Mouse (Mus musculus) heart, embryonic 14.5 days (tissue): Measurements from ENCODE around the gene Plac1. TPM values are rescaled to one million over a fixed set of nuclear protein-coding genes. Genes with fewer than 3 reads are reported as not detected.
"Not testable (repeated sequence)": the region's sequence is repeated elsewhere in the genome, so short reads cannot be mapped to it uniquely, and the experiment has no call there.

Experiments used
- ATAC-seq: fragments of 200-750 bp; cut with Nextera tagmentation; 2 replicates; pipeline ENCODE4 v1.8.0; 2017; ENCODE audit warnings: low read depth, moderate TSS enrichment; ENCODE audit not compliant: insufficient number of reproducible peaks, insufficient read depth, low FRiP score
- H3K27ac ChIP-seq, 2 experiments: fragments of 200-500 bp in 1 of 2; fragments of 300-500 bp in 1 of 2; sonication (generic) in 1 of 2; replicated peaks in 1 of 2; 2 replicates each; pipeline ENCODE4 v1.5.1; 2012 to 2014; ENCODE audit warnings: low read depth in 2 of 2, low read length in 2 of 2, control low read depth in 1 of 2, mild to moderate bottlenecking in 1 of 2, mixed read lengths in 1 of 2; ENCODE audit not compliant: control insufficient read depth in 1 of 2, insufficient read depth in 1 of 2
- H3K27me3 ChIP-seq: fragments of 300-500 bp; sonication (generic); 2 replicates; pipeline ENCODE4 v1.6.1; 2014; ENCODE audit warnings: mild to moderate bottlenecking, low read length, control low read depth; ENCODE audit not compliant: control insufficient read depth, insufficient read depth
- H3K36me3 ChIP-seq: fragments of 300-500 bp; sonication (generic); 2 replicates; pipeline ENCODE4 v1.6.1; 2014; ENCODE audit warnings: mild to moderate bottlenecking, control low read depth, low read length, mixed read lengths; ENCODE audit not compliant: control insufficient read depth, insufficient read depth
- H3K4me1 ChIP-seq, 2 experiments: fragments of 200-500 bp in 1 of 2; fragments of 300-500 bp in 1 of 2; sonication (generic) in 1 of 2; 2 replicates each; pipeline ENCODE4 v1.6.1; 2012 to 2014; ENCODE audit warnings: low read length in 2 of 2, control low read depth in 1 of 2, mixed read lengths in 1 of 2; ENCODE audit not compliant: control insufficient read depth in 2 of 2, insufficient read depth in 2 of 2
- H3K4me2 ChIP-seq: fragments of 300-500 bp; sonication (generic); 2 replicates; pipeline ENCODE4 v1.6.1; 2014; ENCODE audit warnings: mild to moderate bottlenecking, low read length
- H3K4me3 ChIP-seq, 2 experiments: fragments of 200-500 bp in 1 of 2; fragments of 300-500 bp in 1 of 2; sonication (generic) in 1 of 2; 2 replicates each; pipeline ENCODE4 v1.5.1; 2012 to 2014; ENCODE audit warnings: low read length in 2 of 2, mild to moderate bottlenecking in 2 of 2, control low read depth in 1 of 2, low read depth in 1 of 2, moderate library complexity in 1 of 2; ENCODE audit not compliant: control insufficient read depth in 1 of 2, insufficient read depth in 1 of 2
- H3K9ac ChIP-seq: fragments of 300-500 bp; sonication (generic); 2 replicates; pipeline ENCODE4 v1.6.1; 2014; ENCODE audit warnings: mild to moderate bottlenecking, low read length
- H3K9me3 ChIP-seq: fragments of 300-500 bp; sonication (generic); 2 replicates; pipeline ENCODE4 v1.6.1; 2016; ENCODE audit warnings: low read length, control low read depth; ENCODE audit not compliant: control insufficient read depth
- WGBS: fragments of 180-500 bp; shearing (Covaris S2); extraction: QIAGEN DNeasy Blood & Tissue Kit; methylation state at CpG from one replicate; pipeline ENCODE4 v1.1.7; 2014; 5-methylcytosine and 5-hydroxymethylcytosine counted together
- microRNA counts: library from miRNA; unstranded; fragments of <30 nt; microRNA quantifications from one replicate; lab custom pipeline; 2016
- microRNA-seq: library from miRNA; unstranded; fragments of <30 nt; microRNA quantifications from one replicate; pipeline ENCODE4, GENCODE M21; 2016
- polyA plus RNA-seq: library from polyadenylated mRNA; unstranded; fragments of >200 nt; fragmentation: Nextera tagmentation; extraction: Ambion mirVana; gene quantifications from 2 replicates; pipeline ENCODE4 v1.2.1, GENCODE M21; 2014

Gene Plac1
- polyA plus RNA-seq, 1 experiment from 2014 or later = 8.4 TPM

DNA sequence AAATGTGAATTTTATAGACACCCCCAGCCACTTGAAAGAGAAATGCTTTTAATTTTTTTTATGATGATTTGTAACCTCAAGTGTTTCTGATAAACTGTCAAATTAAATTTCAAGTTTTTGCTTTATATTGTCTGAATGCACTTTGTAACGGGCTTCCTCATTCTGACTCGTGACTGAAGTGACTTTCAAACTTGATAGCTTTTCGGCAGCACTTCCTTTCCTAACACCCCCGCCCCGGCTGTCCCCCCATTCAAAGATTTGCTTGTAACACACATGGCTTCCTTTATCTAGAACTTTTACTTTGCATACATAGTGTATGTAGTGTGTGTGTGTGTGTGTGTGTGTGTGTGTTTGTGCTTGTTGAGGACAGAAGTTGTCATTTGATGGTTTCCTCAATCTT is 210.4 kb downstream of the Plac1 start:
- H3K9ac ChIP-seq = no peak overlapping the region
- H3K4me1 ChIP-seq = peaks cover 0 to 2% of the 10 kb centered on the region in 2 experiments; a peak in 2 of 4 replicates
- WGBS = 68% methylated on average over 5 of the region's 5 CpGs

DNA sequence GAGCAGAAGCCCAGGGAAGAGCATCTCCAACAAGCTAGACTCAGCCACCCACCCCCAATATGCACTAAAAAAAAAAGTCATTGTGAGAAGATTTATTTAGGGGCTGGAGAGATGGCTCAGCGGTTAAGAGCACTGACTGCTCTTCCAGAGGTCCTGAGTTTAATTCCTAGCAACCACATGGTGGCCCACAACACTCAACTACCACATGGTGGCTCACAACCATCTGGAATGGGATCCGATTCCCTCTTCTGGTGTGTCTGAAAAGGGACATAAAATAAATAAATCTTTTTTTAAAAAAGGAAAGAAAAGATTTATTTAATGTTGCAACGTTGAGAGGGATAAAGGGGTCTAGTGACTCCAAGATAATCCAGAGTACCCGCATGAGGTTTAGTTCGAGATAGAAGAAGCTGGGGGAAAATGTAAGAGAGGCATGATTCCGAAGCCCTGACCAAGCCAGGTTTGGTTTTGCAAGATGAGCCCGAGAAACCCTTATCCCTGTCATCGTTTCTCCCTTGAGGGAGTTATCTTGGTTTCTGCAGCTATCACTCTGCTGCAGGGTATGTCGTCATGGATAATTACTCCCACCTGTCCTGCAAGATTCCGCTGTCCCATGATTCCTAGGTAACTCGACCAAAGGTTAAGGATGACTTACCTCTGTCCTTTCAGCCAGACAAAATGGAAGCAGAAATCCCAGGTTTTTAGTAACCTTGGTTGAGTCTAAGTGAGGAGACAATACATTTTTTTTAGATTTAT is 214.3 kb downstream of the Plac1 start:
- Histone ChIP-seq H3K36me3 (peaks cover 17% of the 10 kb centered on the region), H3K9me3 (no peaks in the 10 kb centered on the region), H3K9ac (no peak overlapping the region), H3K27ac (no peak overlapping the region), H3K4me1 (peaks cover 0 to 2% of the 10 kb centered on the region in 2 experiments; a peak in 2 of 4 replicates), H3K27me3 (no peaks in the 10 kb centered on the region), H3K4me3 (no peak overlapping the region), H3K4me2 (no peak overlapping the region)
- 45% methylated on average over 11 of the region's 11 CpGs for WGBS
- ATAC-seq = no peak

More for the DNA sequence above, 210.4 kb downstream of the Plac1 start:
- no peak overlapping the region for H3K27ac ChIP-seq
- no peaks in the 10 kb centered on the region for H3K36me3 ChIP-seq
- H3K4me3 ChIP-seq = no peak overlapping the region
- no peak for ATAC-seq
- H3K4me2 ChIP-seq = no peak overlapping the region
- H3K27me3 ChIP-seq = no peaks in the 10 kb centered on the region
- no peaks in the 10 kb centered on the region for H3K9me3 ChIP-seq

DNA sequence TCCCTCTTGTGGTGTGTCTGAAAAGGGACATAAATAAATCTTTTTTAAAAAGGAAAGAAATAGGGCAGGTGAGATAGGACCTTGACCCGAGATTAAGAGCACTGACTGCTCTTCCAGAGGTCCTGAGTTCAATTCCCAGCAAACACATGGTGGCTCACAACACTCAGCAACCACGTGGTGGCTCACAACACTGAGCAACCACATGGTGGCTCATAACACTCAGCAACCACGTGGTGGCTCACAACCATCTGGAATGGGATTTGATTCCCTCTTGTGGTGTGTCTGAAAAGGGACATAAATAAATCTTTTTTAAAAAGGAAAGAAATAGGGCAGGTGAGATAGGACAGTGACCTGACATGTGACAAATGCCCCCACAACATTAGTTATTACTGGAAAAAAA is 215.6 kb downstream of the Plac1 start:
- H3K27me3 ChIP-seq, ATAC-seq, H3K4me1 ChIP-seq, H3K4me3 ChIP-seq, H3K9ac ChIP-seq, H3K4me2 ChIP-seq, H3K9me3 ChIP-seq, H3K27ac ChIP-seq: not testable (repeated sequence)
- 22% methylated on average over 3 of the region's 3 CpGs for WGBS
- peaks cover 20% of the 10 kb centered on the region for H3K36me3 ChIP-seq

DNA sequence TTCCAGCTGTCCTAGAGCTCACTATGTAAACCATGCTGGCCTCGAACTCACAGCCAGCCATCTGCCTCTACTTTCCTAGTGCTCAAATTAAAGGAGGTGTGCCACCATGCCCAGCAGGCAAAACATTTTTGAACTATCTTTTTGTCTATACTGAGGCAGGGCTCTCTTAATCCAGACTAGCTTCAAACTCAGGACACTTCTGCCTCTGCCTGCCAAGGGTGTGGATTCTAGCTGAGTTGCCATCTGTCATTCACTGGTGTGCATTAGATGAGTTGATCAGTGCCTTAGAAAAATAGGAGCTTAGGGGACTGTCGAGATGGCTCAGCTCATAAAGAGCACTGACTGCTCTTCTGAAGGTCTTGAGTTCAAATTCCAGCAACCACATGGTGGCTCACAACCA is 216.9 kb downstream of the Plac1 start:
- WGBS = 70% methylated on average over 2 of the region's 2 CpGs
- Histone ChIP-seq H3K27ac (no peak overlapping the region), H3K4me3 (no peak overlapping the region), H3K9ac (no peak overlapping the region), H3K9me3 (no peaks in the 10 kb centered on the region), H3K4me2 (no peak overlapping the region), H3K4me1 (peaks cover 0 to 2% of the 10 kb centered on the region in 2 experiments; a peak in 1 of 4 replicates), H3K27me3 (no peaks in the 10 kb centered on the region), H3K36me3 (peaks cover 21% of the 10 kb centered on the region)
- no peak for ATAC-seq

MicroRNAs within 50 kb of the gene (microRNA counts, 519-probe panel; counts per million panel counts)
- microRNA mmu-miR-322 (lab: Ali Mortazavi, UCI) (7,791 counts per million, percentile 96 among the panel's probes with 10 or more counts), microRNA mmu-miR-351 (lab: Ali Mortazavi, UCI) (6,619 counts per million, percentile 92 among the panel's probes with 10 or more counts), microRNA mmu-miR-450a-3p (lab: Ali Mortazavi, UCI) (322 counts per million, percentile 70 among the panel's probes with 10 or more counts), microRNA mmu-miR-450a-5p (lab: Ali Mortazavi, UCI) (8,074 counts per million, percentile 97 among the panel's probes with 10 or more counts), microRNA mmu-miR-450b-3p (lab: Ali Mortazavi, UCI) (4,932 counts per million, percentile 80 among the panel's probes with 10 or more counts), microRNA mmu-miR-450b-5p (lab: Ali Mortazavi, UCI) (322 counts per million, percentile 70 among the panel's probes with 10 or more counts), microRNA mmu-miR-503 (lab: Ali Mortazavi, UCI) (5,228 counts per million, percentile 82 among the panel's probes with 10 or more counts), microRNA mmu-miR-542-3p (lab: Ali Mortazavi, UCI) (2,640 counts per million, percentile 71 among the panel's probes with 10 or more counts), microRNA mmu-miR-542-5p (lab: Ali Mortazavi, UCI) (5,177 counts per million, percentile 81 among the panel's probes with 10 or more counts)

Small RNAs within 50 kb of the gene (microRNA-seq; reads per million reads assigned to microRNA genes)
- gene Mir322 = 80,989 reads per million, percentile 100 among the genes with 10 or more reads in this experiment
- 32,885 reads per million, percentile 98 among the genes with 10 or more reads in this experiment for gene Mir351
- gene Mir450-1 = 114 reads per million, percentile 52 among the genes with 10 or more reads in this experiment
- gene Mir450-2 = 45.8 reads per million, percentile 42 among the genes with 10 or more reads in this experiment
- 673 reads per million, percentile 75 among the genes with 10 or more reads in this experiment for gene Mir450b
- 3,513 reads per million, percentile 88 among the genes with 10 or more reads in this experiment for gene Mir503
- gene Mir542 = 3,798 reads per million, percentile 89 among the genes with 10 or more reads in this experiment

Other genes with a start within 250 kb of the Plac1 start
- 28.3 TPM in 2 replicates for gene Fam122b, start 29.7 kb upstream of the Plac1 start, polyA plus RNA-seq
- not detected in 2 replicates for gene Fam122c, start 33.3 kb upstream of the Plac1 start, polyA plus RNA-seq
- 66.6 and 66.8 TPM in 2 replicates for gene Mospd1, start 130.4 kb upstream of the Plac1 start, polyA plus RNA-seq
- gene Etd, start 194.8 kb upstream of the Plac1 start, polyA plus RNA-seq = not detected in 2 replicates